Mouse (Mus musculus): Measurements from ENCODE around the gene Ppp1r35.

DNA sequence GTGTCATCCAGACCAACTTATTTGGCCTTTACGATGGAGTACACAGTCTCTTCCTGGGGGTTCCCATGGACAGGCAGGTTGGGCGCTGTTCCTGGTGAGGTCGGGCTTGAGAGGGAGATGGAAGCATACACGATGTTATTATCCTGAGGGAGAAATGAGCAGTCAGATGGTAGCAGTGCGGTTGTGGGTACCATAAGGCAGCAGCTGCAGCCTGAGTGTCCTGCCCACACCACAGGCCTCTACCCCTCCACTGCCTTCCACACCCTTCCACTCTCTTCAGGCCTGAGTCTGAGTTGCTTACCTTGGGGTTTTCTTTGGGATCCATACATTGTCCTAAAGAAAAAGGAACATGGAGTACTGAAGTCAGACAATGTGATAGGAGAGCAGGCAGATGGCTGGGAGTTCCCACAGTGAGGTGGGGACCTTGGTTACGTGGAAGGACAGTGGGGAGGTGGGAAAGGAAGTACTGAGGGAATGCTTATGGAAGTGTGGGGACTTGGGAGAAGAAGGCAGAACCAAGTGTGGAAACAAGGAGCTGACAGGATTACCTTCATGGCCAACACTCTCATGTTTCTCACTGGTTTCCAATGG is 44.9 kb downstream of the Ppp1r35 start:
- TF ChIP-seq CTCF (IDR thresholded peaks at IDR 0.05; ENCODE audit: extremely low read depth, insufficient read length, insufficient replicate concordance, low read depth, low read length): no peak
- TF ChIP-seq POLR2A (IDR thresholded peaks at IDR 0.05; ENCODE audit: low read depth, low read length): no peak
